Mouse (Mus musculus) midbrain, embryonic 12.5 days (tissue): ENCODE results near the gene Lrrc61. TPM values are rescaled to one million over a fixed set of nuclear protein-coding genes. Genes with fewer than 3 reads are reported as not detected.
"Not testable (repeated sequence)": the region's sequence is repeated elsewhere in the genome, so short reads cannot be mapped to it uniquely, and the experiment has no call there.

Experiments used
- ATAC-seq: fragments of 200-750 bp; cut with Nextera tagmentation; 2 replicates; pipeline ENCODE4 v1.8.0; 2017; ENCODE audit warnings: low read depth, moderate TSS enrichment, moderate library complexity; ENCODE audit not compliant: low FRiP score
- H3K27ac ChIP-seq: fragments of 300-500 bp; sonication (generic); replicated peaks from 2 replicates; pipeline ENCODE4 v1.5.1; 2016; ENCODE audit warnings: mild to moderate bottlenecking
- H3K27me3 ChIP-seq: fragments of 300-500 bp; sonication (generic); 2 replicates; pipeline ENCODE4 v1.6.1; 2016; ENCODE audit warnings: mild to moderate bottlenecking
- H3K36me3 ChIP-seq: fragments of 300-500 bp; sonication (generic); 2 replicates; pipeline ENCODE4 v1.6.1; 2016
- H3K4me1 ChIP-seq: fragments of 300-500 bp; sonication (generic); 2 replicates; pipeline ENCODE4 v1.6.1; 2016
- H3K4me2 ChIP-seq: fragments of 300-500 bp; sonication (generic); replicated peaks from 2 replicates; pipeline ENCODE4 v1.6.1; 2016; ENCODE audit warnings: mild to moderate bottlenecking, moderate library complexity
- H3K4me3 ChIP-seq: fragments of 300-500 bp; sonication (generic); 2 replicates; pipeline ENCODE4 v1.5.1; 2016; ENCODE audit warnings: mild to moderate bottlenecking
- H3K9ac ChIP-seq: fragments of 300-500 bp; sonication (generic); replicated peaks from 2 replicates; pipeline ENCODE4 v1.6.1; 2016; ENCODE audit warnings: mild to moderate bottlenecking, moderate library complexity
- H3K9me3 ChIP-seq: fragments of 300-500 bp; sonication (generic); 2 replicates; pipeline ENCODE4 v1.6.1; 2016; ENCODE audit warnings: mild to moderate bottlenecking
- WGBS: fragments of 180-500 bp; shearing (Covaris S2); methylation state at CpG from one replicate; pipeline ENCODE4 v1.1.7; 2016; 5-methylcytosine and 5-hydroxymethylcytosine counted together
- polyA plus RNA-seq: library from polyadenylated mRNA; unstranded; fragments of >200 nt; fragmentation: Nextera tagmentation; extraction: Ambion mirVana; gene quantifications from 2 replicates; pipeline ENCODE4 v1.2.1, GENCODE M21; 2016

Lrrc61 gene
- 18.1 and 22.3 TPM in 2 replicates for polyA plus RNA-seq

DNA sequence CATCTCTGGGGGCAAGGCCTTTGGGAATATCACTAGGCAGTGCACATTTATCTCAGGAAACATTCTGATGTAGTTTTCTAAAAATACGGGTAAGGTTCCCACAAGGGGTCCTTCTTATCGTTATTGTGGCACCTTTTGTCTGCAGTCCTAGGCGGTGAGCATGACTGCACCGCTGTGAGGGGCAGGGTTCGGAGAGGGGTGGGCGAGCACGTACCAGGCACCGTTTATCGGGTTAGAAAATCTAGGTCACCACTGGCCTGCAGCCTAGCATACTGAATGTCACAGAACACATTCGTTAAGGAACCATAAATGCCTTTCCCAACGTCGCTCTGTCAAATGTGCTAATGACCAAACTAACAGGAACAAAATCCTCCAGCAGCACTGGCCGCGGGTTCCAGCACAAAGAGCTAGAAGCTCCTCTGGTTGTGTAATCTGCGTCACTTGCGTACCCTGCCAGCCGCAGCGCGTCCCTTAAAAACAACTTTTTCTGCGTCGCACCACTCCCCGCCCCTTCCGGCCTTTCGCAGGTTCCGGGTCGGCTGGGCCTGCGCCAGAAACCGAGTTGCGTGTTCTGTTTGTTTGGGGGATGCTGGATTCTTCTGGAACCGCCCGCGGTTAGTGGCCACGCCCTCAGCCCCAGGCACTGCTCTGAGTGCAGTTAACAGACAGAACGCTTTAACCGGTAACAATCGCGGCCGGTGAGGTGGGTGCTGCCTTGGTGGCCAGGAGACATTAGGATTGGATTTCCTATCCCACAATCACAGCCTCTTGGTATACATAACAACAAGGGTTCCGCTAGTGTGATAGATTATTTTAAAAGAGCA, at the start of gene Lrrc61:
Gene Lrrc61, plus strand, starts transcription at position 517 of the 824 bp plus-strand sequence.
- H3K4me3 ChIP-seq, result peak within 1 kb of the TSS; percentile 45
- WGBS, result under 1% methylated on average over 39 of the region's 39 CpGs
- ATAC-seq, result peak; percentile 92
- no peaks in the 10 kb centered on the region; the same call in 1 of the 2 replicates for H3K27me3 ChIP-seq
- peak within 1 kb of the TSS; percentile 69 for H3K4me2 ChIP-seq
- H3K36me3 ChIP-seq, result peaks cover 24% of the 10 kb centered on the region; the same call in 1 of the 2 replicates
- H3K9ac ChIP-seq, result peak within 1 kb of the TSS; percentile 74
- H3K4me1 ChIP-seq, result peaks cover 18% of the 10 kb centered on the region
- peak within 1 kb of the TSS; percentile 94 for H3K27ac ChIP-seq
- H3K9me3 ChIP-seq, result no peaks in the 10 kb centered on the region

DNA sequence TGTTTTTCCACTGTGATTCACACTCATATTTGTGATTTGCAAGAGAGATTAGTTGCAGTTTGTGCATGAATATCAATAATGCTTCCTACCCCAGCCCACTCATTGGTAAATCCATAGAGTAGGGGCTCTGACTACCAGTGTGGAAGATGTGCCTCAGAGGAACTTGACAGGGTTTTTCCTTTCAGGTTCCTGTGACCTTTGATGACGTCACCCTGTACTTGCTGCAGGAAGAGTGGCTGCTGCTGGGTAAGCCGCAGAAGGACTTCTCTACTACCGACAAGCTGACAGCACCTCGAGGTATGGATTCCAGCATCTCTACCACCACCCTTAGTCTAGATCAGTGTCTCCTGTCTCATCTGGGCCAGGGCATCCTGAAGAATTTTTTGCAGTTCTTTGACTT, 46.5 kb upstream of the Lrrc61 start:
- Histone ChIP-seq H3K4me3 (no peak overlapping the region), H3K27me3 (no peaks in the 10 kb centered on the region), H3K27ac (no peak overlapping the region), H3K4me1 (peaks cover 10% of the 10 kb centered on the region), H3K9ac (no peak overlapping the region), H3K36me3 (0 out of 2 replicates have a peak, but pooled peaks cover 1% of the 10 kb centered on the region), H3K9me3 (no peaks in the 10 kb centered on the region), H3K4me2 (no peak overlapping the region)
- ATAC-seq, result no peak
- WGBS, result 75% methylated on average over 4 of the region's 4 CpGs

- peaks cover 25% of the 10 kb centered on the region for H3K36me3 ChIP-seq
- H3K4me3 ChIP-seq, result no peak overlapping the region
- no peak for ATAC-seq
- H3K9ac ChIP-seq, result no peak overlapping the region
- H3K9me3 ChIP-seq, result no peaks in the 10 kb centered on the region
- H3K27me3 ChIP-seq, result no peaks in the 10 kb centered on the region
- no peak overlapping the region for H3K27ac ChIP-seq
- H3K4me2 ChIP-seq, result no peak overlapping the region
- H3K4me1 ChIP-seq, result 0 out of 2 replicates have a peak, but pooled peaks cover 2% of the 10 kb centered on the region
- WGBS, result 87% methylated on average over 4 of the region's 4 CpGs
Measured at GRCm38 (mm10) chr6:48510426-48510825, 44.2 kb upstream of the Lrrc61 start.

GRCm38 (mm10) chr6:48511861-48512260, 42.7 kb upstream of the Lrrc61 start:
- H3K36me3 ChIP-seq, result peaks cover 39% of the 10 kb centered on the region
- ATAC-seq, result no peak

DNA sequence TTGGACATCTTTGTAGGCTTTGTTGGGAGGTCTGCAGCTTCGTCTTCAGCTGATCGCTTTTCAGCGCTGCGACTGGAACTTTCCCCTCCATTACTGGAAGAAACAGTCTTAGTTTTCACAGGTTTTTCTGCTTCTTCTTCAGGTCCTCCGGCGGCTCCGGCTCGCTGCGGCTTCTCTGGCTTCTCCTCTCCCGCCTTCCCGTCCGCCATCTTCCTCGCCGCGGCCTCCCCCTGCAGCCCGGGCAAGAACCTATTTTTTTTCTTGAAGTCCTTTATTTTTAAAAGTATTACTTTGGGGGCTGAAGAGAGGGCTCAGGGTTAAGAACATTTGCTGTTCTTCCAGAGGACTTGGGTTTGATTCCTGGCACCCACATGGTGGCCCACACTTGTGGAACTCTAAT, 29.7 kb upstream of the Lrrc61 start:
- WGBS, result 96% methylated on average over 16 of the region's 16 CpGs

More at GRCm38 (mm10) chr6:48511861-48512260, 42.7 kb upstream of the Lrrc61 start:
- no peak overlapping the region for H3K4me3 ChIP-seq
- no peak overlapping the region for H3K4me2 ChIP-seq
- H3K27ac ChIP-seq, result no peak overlapping the region
- H3K27me3 ChIP-seq, result no peaks in the 10 kb centered on the region
- H3K4me1 ChIP-seq, result no peaks in the 10 kb centered on the region
- peaks cover 5% of the 10 kb centered on the region; the same call in 1 of the 2 replicates for H3K9me3 ChIP-seq
- no peak overlapping the region for H3K9ac ChIP-seq
- 90% methylated on average over 7 of the region's 7 CpGs for WGBS

DNA sequence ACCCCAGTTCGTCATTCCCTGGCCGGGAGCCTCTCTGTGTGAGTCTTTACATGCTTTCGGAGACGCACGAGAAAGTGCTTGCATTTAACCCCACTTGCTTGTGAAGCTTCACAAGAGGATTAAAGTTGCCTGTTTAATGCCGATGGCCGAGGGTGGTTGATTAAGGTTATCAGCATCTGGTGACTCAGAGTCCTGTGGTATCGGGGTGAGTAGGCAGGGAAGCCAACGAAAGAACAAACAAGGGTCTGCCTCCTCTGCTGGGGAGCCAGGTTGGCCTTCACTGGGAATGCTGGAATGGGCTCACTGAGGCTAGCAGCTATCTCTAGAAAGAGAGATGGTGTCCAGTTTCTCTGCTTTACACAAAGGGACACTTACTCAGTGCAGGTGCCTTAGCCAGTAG, 26.7 kb upstream of the Lrrc61 start:
- H3K9me3 ChIP-seq, result no peaks in the 10 kb centered on the region
- H3K27me3 ChIP-seq, result no peaks in the 10 kb centered on the region
- no peak overlapping the region for H3K4me2 ChIP-seq
- 77% methylated on average over 9 of the region's 9 CpGs for WGBS
- ATAC-seq, result no peak
- no peak overlapping the region for H3K27ac ChIP-seq
- no peaks in the 10 kb centered on the region for H3K4me1 ChIP-seq
- H3K36me3 ChIP-seq, result peaks cover 4% of the 10 kb centered on the region; the same call in 1 of the 2 replicates
- H3K4me3 ChIP-seq, result no peak overlapping the region
- no peak overlapping the region for H3K9ac ChIP-seq

More for the DNA sequence above, 29.7 kb upstream of the Lrrc61 start:
- not testable (repeated sequence) for H3K4me3 ChIP-seq, ATAC-seq, H3K4me1 ChIP-seq, H3K36me3 ChIP-seq, H3K27ac ChIP-seq, H3K9ac ChIP-seq, H3K4me2 ChIP-seq, H3K9me3 ChIP-seq, H3K27me3 ChIP-seq

- Histone ChIP-seq H3K4me2 (no peak overlapping the region), H3K36me3 (peaks cover 4% of the 10 kb centered on the region; the same call in 1 of the 2 replicates)
Measured at GRCm38 (mm10) chr6:48529261-48529660, 25.3 kb upstream of the Lrrc61 start.

GRCm38 (mm10) chr6:48529871-48530440, 24.6 kb upstream of the Lrrc61 start:
- Histone ChIP-seq H3K9ac (no peak overlapping the region), H3K27me3 (no peaks in the 10 kb centered on the region), H3K4me3 (no peak overlapping the region), H3K4me2 (no peak overlapping the region), H3K9me3 (no peaks in the 10 kb centered on the region), H3K27ac (no peak overlapping the region), H3K4me1 (no peaks in the 10 kb centered on the region), H3K36me3 (peaks cover 3% of the 10 kb centered on the region; the same call in 1 of the 2 replicates)
- no peak for ATAC-seq
- WGBS, result 86% methylated on average over 16 of the region's 16 CpGs

More at GRCm38 (mm10) chr6:48529261-48529660, 25.3 kb upstream of the Lrrc61 start:
- Histone ChIP-seq H3K9ac (no peak overlapping the region), H3K4me3 (no peak overlapping the region), H3K27me3 (no peaks in the 10 kb centered on the region), H3K27ac (no peak overlapping the region), H3K9me3 (no peaks in the 10 kb centered on the region), H3K4me1 (no peaks in the 10 kb centered on the region)
- WGBS, result 78% methylated on average over 14 of the region's 14 CpGs
- ATAC-seq, result no peak

- no peak overlapping the region for H3K4me2 ChIP-seq
- no peaks in the 10 kb centered on the region for H3K9me3 ChIP-seq
- no peak overlapping the region for H3K9ac ChIP-seq
- H3K27me3 ChIP-seq, result no peaks in the 10 kb centered on the region; the same call in 1 of the 2 replicates
- H3K4me3 ChIP-seq, result no peak overlapping the region
- H3K4me1 ChIP-seq, result no peaks in the 10 kb centered on the region
- ATAC-seq, result no peak
- 77% methylated on average over 2 of the region's 2 CpGs for WGBS
- no peaks in the 10 kb centered on the region for H3K36me3 ChIP-seq
- H3K27ac ChIP-seq, result no peak overlapping the region
Measured at GRCm38 (mm10) chr6:48530862-48531261, 23.7 kb upstream of the Lrrc61 start.

- Histone ChIP-seq H3K9ac (no peak overlapping the region), H3K36me3 (no peaks in the 10 kb centered on the region), H3K4me3 (no peak overlapping the region), H3K4me2 (no peak overlapping the region), H3K9me3 (no peaks in the 10 kb centered on the region), H3K27ac (no peak overlapping the region), H3K4me1 (peaks cover 14% of the 10 kb centered on the region), H3K27me3 (peaks cover 3% of the 10 kb centered on the region; the same call in 1 of the 2 replicates)
- ATAC-seq, result no peak
- 77% methylated on average over 2 of the region's 2 CpGs for WGBS
Measured at GRCm38 (mm10) chr6:48533475-48533874, 21.1 kb upstream of the Lrrc61 start.

DNA sequence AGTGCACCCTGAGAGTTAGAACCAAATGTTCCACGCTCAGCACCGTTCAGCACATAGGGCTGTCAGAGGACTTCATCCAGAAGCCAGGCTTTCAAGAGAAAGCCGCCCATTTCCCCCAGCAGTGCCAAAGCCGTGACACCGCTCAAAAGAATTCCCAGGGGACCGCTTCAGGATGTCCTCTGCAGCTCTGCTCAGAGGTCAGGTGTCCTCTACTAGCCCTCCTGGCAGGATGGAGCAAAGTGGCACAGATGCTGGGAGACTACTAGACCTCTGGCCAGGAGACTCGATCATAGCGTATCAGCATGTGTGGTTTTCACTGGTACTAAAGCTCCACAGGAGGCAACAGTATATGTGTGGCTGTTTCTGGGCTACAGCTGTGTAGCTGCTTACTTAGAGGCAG, 19.7 kb upstream of the Lrrc61 start:
- Histone ChIP-seq H3K4me3 (no peak overlapping the region), H3K36me3 (no peaks in the 10 kb centered on the region), H3K9me3 (no peaks in the 10 kb centered on the region), H3K27me3 (peaks cover 3% of the 10 kb centered on the region; the same call in 1 of the 2 replicates), H3K4me2 (no peak overlapping the region), H3K4me1 (peaks cover 21% of the 10 kb centered on the region), H3K27ac (no peak overlapping the region), H3K9ac (no peak overlapping the region)
- no peak for ATAC-seq
- WGBS, result 85% methylated on average over 8 of the region's 8 CpGs

GRCm38 (mm10) chr6:48536091-48536490, 18.5 kb upstream of the Lrrc61 start:
- Histone ChIP-seq H3K9me3 (no peaks in the 10 kb centered on the region), H3K4me2 (no peak overlapping the region), H3K27ac (no peak overlapping the region), H3K4me3 (no peak overlapping the region), H3K4me1 (peaks cover 21% of the 10 kb centered on the region), H3K9ac (no peak overlapping the region), H3K27me3 (peaks cover 3% of the 10 kb centered on the region; the same call in 1 of the 2 replicates), H3K36me3 (peaks cover 10% of the 10 kb centered on the region; the same call in 1 of the 2 replicates)
- ATAC-seq, result no peak
- 68% methylated on average over 4 of the region's 4 CpGs for WGBS
